Mouse (Mus musculus) neural tube, embryonic 15.5 days (tissue): ENCODE results near the gene Mpv17l. TPM values are rescaled to one million over a fixed set of nuclear protein-coding genes. Genes with fewer than 3 reads are reported as not detected.

Experiments used
- ATAC-seq: fragments of 200-750 bp; cut with Nextera tagmentation; 2 replicates; pipeline ENCODE4 v1.8.0; 2017; ENCODE audit warnings: mild to moderate bottlenecking, moderate TSS enrichment, moderate library complexity; ENCODE audit not compliant: low FRiP score
- H3K27ac ChIP-seq: fragments of 300-500 bp; sonication (generic); replicated peaks from 2 replicates; pipeline ENCODE4 v1.5.1; 2015; ENCODE audit warnings: mild to moderate bottlenecking, inconsistent platforms
- H3K27me3 ChIP-seq: fragments of 300-500 bp; sonication (generic); replicated peaks from 2 replicates; pipeline ENCODE4 v1.6.1; 2015; ENCODE audit warnings: inconsistent platforms
- H3K36me3 ChIP-seq: fragments of 300-500 bp; sonication (generic); 2 replicates; pipeline ENCODE4 v1.6.1; 2015; ENCODE audit warnings: inconsistent platforms
- H3K4me1 ChIP-seq: fragments of 300-500 bp; sonication (generic); 2 replicates; pipeline ENCODE4 v1.6.1; 2015; ENCODE audit warnings: inconsistent platforms
- H3K4me2 ChIP-seq: fragments of 300-500 bp; sonication (generic); 2 replicates; pipeline ENCODE4 v1.6.1; 2015; ENCODE audit warnings: inconsistent platforms, mild to moderate bottlenecking, moderate library complexity
- H3K4me3 ChIP-seq: fragments of 300-500 bp; sonication (generic); replicated peaks from 2 replicates; pipeline ENCODE4 v1.5.1; 2015; ENCODE audit warnings: mild to moderate bottlenecking, inconsistent platforms
- H3K9ac ChIP-seq: fragments of 300-500 bp; sonication (generic); replicated peaks from 2 replicates; pipeline ENCODE4 v1.6.1; 2015; ENCODE audit warnings: mild to moderate bottlenecking, inconsistent platforms
- H3K9me3 ChIP-seq: fragments of 300-500 bp; sonication (generic); replicated peaks from 2 replicates; pipeline ENCODE4 v1.6.1; 2016; ENCODE audit warnings: inconsistent platforms
- WGBS: fragments of 180-500 bp; shearing (Covaris S2); methylation state at CpG from one replicate; pipeline ENCODE4 v1.1.7; 2015; ENCODE audit warnings: mixed read lengths; 5-methylcytosine and 5-hydroxymethylcytosine counted together
- polyA plus RNA-seq: library from polyadenylated mRNA; unstranded; fragments of >200 nt; fragmentation: Nextera tagmentation; extraction: Ambion mirVana; gene quantifications from 2 replicates; pipeline ENCODE4 v1.2.1, GENCODE M21; 2015

The Mpv17l gene
- polyA plus RNA-seq, 1 experiment from 2014 or later, result 46.7 TPM

DNA sequence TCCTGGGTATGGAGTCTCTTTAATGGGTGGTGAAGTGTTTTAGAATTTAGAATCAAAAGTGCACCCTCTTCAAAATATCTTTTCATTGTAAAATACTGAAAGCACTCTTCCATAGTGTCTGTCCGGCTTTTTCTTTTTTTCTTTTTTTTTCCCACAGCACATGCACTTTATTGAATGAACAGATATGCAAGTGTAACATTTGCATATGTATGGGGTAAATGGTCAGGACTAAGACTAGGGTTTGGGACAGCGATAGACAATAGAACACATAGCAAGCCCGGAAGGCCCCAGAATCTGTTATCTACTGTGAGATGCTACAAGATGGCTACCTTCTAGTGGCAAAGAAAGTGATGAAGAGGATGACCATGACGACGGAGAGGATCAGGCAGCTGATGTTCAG, 80.2 kb downstream of the Mpv17l start:
- Histone ChIP-seq H3K36me3 (no peaks in the 10 kb centered on the region), H3K27me3 (no peaks in the 10 kb centered on the region)

DNA sequence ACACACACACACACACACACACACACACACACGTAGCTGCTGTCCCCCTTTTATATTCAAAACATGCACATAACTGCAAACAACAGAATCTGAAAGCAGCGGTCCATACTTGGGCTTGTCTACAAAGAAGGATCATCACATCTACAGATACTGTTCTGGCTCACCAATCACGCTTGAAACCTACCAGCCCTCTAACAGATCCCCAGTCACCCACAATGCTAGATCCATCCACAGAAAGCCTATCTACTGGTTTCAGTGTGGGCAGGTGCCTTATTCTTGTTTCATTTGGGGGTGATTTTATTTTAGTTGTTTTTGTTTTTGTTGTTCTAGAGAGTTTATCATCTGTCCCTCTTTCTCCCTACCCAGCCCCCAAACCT, 83.2 kb downstream of the Mpv17l start:
- Histone ChIP-seq H3K4me3 (peak overlapping the region; percentile 76), H3K27ac (peak overlapping the region; percentile 94), H3K4me2 (peak overlapping the region; percentile 67), H3K36me3 (no peaks in the 10 kb centered on the region), H3K9me3 (no peaks in the 10 kb centered on the region), H3K4me1 (peaks cover 19% of the 10 kb centered on the region), H3K9ac (peak overlapping the region; percentile 84), H3K27me3 (no peaks in the 10 kb centered on the region)
- 38% methylated on average over 3 of the region's 3 CpGs for WGBS
- peak; percentile 79 for ATAC-seq

More for the DNA sequence above, 80.2 kb downstream of the Mpv17l start:
- Histone ChIP-seq H3K27ac (no peak overlapping the region), H3K4me2 (no peak overlapping the region), H3K9ac (no peak overlapping the region), H3K9me3 (no peaks in the 10 kb centered on the region), H3K4me1 (peaks cover 6% of the 10 kb centered on the region), H3K4me3 (no peak overlapping the region)
- 81% methylated on average over 5 of the region's 5 CpGs for WGBS
- no peak for ATAC-seq

DNA sequence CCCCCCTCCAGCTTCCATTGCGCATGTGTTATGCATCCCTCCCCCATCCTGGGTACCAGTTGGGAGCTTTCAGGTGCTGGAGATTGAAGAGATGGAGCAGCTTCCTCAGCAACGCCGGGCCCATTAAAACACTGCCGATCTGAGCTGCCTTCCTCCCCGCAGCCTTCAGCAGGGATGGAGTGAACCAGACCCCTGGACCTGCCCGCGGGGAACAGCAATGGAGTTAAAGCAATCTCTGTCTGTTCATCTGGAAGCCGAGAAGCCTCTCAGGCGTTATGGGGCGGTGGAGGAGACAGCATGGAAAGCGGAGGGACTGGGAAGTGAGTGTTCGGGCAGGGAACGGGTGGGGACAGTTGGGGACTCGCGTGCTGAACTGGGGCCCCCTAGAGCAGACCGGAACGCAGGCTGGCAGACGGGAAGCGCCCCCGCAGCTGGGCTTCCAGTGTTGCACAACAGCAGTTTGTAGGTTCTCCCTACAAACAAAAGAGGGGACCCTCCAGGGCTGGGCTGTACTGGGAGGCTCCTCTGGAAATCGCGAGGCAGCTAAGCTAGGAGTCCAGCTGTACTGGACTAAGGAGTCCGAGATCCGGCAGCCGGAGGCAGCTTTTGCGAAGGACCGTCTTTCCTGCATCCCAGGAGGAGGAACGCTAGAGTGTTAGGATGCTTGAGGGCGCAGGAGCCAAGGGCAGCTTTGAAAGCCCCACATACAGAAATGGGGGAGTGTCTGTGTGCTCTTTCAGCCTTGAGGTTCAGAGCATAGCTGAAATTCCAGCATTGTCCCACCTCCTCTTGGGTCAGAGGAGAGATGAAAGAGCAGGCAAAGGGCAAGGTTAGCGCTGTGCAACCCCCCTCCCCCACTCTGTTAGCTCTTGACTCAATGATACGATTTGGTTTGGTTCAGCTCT, 83.9 kb downstream of the Mpv17l start, which contains the start of the genes 2900011O08Rik and Ifitm7:
Gene 2900011O08Rik, plus strand, starts transcription at position 31 of the 905 bp plus-strand sequence.
Gene Ifitm7, minus strand, starts transcription at position 315 of the 905 bp plus-strand sequence.
- Histone ChIP-seq H3K4me1 (peaks cover 19% of the 10 kb centered on the region), H3K27me3 (no peaks in the 10 kb centered on the region), H3K4me2 (peak within 1 kb of the TSS; percentile 67)

DNA sequence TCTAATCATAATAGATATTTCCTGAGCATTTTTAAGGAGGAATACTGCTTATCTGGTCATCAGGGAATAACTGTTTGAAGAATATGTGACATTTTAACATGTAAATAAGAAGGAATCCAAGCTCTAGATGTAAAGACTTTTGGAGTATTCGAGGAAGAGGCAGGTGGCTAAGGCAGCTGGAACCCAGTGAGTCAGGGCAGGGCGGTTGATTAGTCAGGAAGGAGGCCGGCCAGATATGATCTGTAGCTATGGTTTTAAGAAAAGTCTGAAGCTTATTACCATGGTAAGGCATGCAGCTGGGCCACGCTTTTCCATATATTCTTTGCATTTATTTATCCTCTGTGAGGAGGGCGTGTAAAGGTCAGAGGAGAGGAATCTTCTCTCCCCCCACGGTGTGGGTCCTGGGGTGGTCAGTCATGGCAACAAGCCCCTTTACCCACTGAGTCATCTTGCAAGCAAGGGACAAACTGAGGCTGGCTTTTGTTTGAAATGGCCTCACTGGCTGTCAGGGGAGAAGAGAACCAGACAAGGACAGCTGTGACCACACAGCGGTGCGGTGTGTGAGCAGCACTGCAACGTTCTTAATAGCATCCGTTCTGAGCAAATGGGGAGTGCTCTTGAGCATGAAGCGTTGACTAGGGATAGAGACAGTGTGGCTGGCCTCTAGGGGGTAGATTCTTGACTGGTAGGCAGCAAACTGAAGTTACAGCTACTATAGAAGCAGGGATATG, 89.7 kb downstream of the Mpv17l start:
- Histone ChIP-seq H3K4me2 (no peak overlapping the region), H3K36me3 (0 out of 2 replicates have a peak, but pooled peaks cover 2% of the 10 kb centered on the region), H3K27me3 (no peaks in the 10 kb centered on the region), H3K9me3 (no peaks in the 10 kb centered on the region), H3K4me1 (peaks cover 20% of the 10 kb centered on the region), H3K27ac (no peak overlapping the region; the same call in 1 of the 2 replicates), H3K9ac (no peak overlapping the region), H3K4me3 (no peak overlapping the region)
- 82% methylated on average over 11 of the region's 11 CpGs for WGBS
- ATAC-seq, result no peak

More for the DNA sequence above, 83.9 kb downstream of the Mpv17l start, which contains the start of the genes 2900011O08Rik and Ifitm7:
- peak; percentile 93 for ATAC-seq
- peak within 1 kb of the TSS; percentile 76 for H3K4me3 ChIP-seq
- no peaks in the 10 kb centered on the region for H3K9me3 ChIP-seq
- WGBS, result under 1% methylated on average over 31 of the region's 31 CpGs
- H3K9ac ChIP-seq, result peak within 1 kb of the TSS; percentile 84
- no peaks in the 10 kb centered on the region for H3K36me3 ChIP-seq
- peak within 1 kb of the TSS; percentile 94 for H3K27ac ChIP-seq

DNA sequence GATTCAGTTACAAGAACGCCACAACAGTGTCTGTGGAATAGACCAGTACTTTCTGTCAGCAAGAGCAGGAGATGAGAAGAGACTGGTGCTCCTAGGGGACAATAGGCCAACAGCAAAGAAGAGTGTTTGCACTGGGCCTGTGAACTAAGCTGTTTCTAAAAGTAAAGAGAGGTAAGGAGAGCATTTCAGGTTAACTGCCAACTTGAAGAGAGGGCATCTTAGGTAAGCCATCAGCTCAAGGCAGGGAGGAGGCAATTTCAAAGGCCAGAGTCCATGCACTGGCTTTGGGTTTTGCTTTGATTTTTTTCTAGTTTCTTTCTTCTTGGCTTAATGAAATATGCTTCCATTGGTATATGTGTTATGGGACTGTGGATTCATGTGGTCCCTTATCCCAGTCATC, 91.1 kb downstream of the Mpv17l start:
- 95% methylated on average over 1 of the region's 1 CpGs for WGBS
- no peak overlapping the region for H3K9ac ChIP-seq
- 0 out of 2 replicates have a peak, but pooled peaks cover 2% of the 10 kb centered on the region for H3K36me3 ChIP-seq
- H3K9me3 ChIP-seq, result no peaks in the 10 kb centered on the region
- no peak overlapping the region for H3K4me3 ChIP-seq
- ATAC-seq, result no peak
- no peak overlapping the region for H3K27ac ChIP-seq
- no peaks in the 10 kb centered on the region for H3K27me3 ChIP-seq
- peaks cover 8% of the 10 kb centered on the region for H3K4me1 ChIP-seq
- H3K4me2 ChIP-seq, result no peak overlapping the region

DNA sequence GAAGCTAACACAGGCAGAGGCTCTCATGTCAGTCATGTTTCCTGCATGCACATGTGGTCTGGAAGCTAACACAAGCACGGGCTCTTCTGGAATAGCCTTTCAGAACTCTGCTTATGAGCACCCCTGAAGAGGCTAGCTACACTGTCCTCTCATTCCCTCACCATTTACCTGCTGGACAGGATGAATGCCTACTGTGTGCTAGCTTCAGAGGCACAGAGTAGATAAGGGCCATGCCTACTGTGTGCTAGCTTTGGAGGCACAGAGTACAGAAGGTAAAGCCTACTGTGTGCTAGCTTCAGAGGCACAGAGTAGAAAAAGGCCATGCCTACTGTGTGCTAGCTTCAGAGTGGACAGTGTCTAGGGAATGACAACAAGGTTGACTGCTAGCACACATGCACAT, 91.5 kb downstream of the Mpv17l start:
- WGBS, result 88% methylated on average over 1 of the region's 1 CpGs
- Histone ChIP-seq H3K9me3 (no peaks in the 10 kb centered on the region), H3K36me3 (0 out of 2 replicates have a peak, but pooled peaks cover 2% of the 10 kb centered on the region), H3K27ac (no peak overlapping the region), H3K27me3 (no peaks in the 10 kb centered on the region), H3K4me2 (no peak overlapping the region), H3K4me3 (no peak overlapping the region), H3K9ac (no peak overlapping the region), H3K4me1 (peaks cover 4% of the 10 kb centered on the region; the same call in 1 of the 2 replicates)
- ATAC-seq, result no peak

Other genes starting within 250 kb of the Mpv17l start
- gene Parn, start 235.0 kb upstream of the Mpv17l start, polyA plus RNA-seq, result 28.2 and 35.9 TPM in 2 replicates
- 51.4 and 58.1 TPM in 2 replicates for gene Bfar, start 231.3 kb upstream of the Mpv17l start, polyA plus RNA-seq
- 6.0 and 6.3 TPM in 2 replicates for gene 3110001I22Rik, start 231.2 kb upstream of the Mpv17l start, polyA plus RNA-seq
- 0.41 and 1.4 TPM in 2 replicates for gene Pla2g10, start 172.2 kb upstream of the Mpv17l start, polyA plus RNA-seq
- gene Rrn3, start 122.5 kb upstream of the Mpv17l start, polyA plus RNA-seq, result 82.7 and 86.5 TPM in 2 replicates
- gene Ntan1, start 84.3 kb upstream of the Mpv17l start, polyA plus RNA-seq, result 204 and 223 TPM in 2 replicates
- gene Pdxdc1, start within 50 bp of the Mpv17l start, polyA plus RNA-seq, result 70.4 and 71.1 TPM in 2 replicates
- 161 and 186 TPM in 2 replicates for gene 2900011O08Rik, start 83.4 kb downstream of the Mpv17l start, polyA plus RNA-seq
- gene Ifitm7, start 83.7 kb downstream of the Mpv17l start, polyA plus RNA-seq, result 0.66 and 0.74 TPM in 2 replicates